Mouse (Mus musculus): Measurements from ENCODE around the gene Lrfn2. TPM values are rescaled to one million over a fixed set of nuclear protein-coding genes. Genes with fewer than 3 reads are reported as not detected.

Gene Lrfn2
- total and polyA plus RNA-seq, 3 experiments: not detected

- no peak overlapping the region for H3K9ac ChIP-seq (ENCODE audit: control insufficient read depth, low read depth, low read length, poor library complexity, severe bottlenecking)
- H3K79me2 ChIP-seq (ENCODE audit: control insufficient read depth, insufficient read depth, low read length, poor library complexity): no peaks in the 10 kb centered on the region
- TF ChIP-seq GATA1 (IDR thresholded peaks at IDR 0.05; ENCODE audit: low read depth, low read length) (no peak), MAX (IDR thresholded peaks at IDR 0.05; ENCODE audit: low read length) (no peak), CHD1 (IDR thresholded peaks at IDR 0.05; ENCODE audit: low read depth, low read length) (no peak), MYB (IDR thresholded peaks at IDR 0.05; ENCODE audit: low read depth, low read length) (no peak), CTCF (IDR thresholded peaks at IDR 0.05 in 2 of 3, conservative IDR thresholded peaks at IDR 0.05 in 1 of 3; ENCODE audit: control insufficient read depth in 1 of 3, insufficient read depth in 1 of 3, low read depth in 2 of 3, low read length in 3 of 3, poor library complexity in 1 of 3, severe bottlenecking in 1 of 3) (no peak), ZKSCAN1 (IDR thresholded peaks at IDR 0.05; ENCODE audit: low read depth, low read length) (no peak), POLR2A (IDR thresholded peaks at IDR 0.05; ENCODE audit: control insufficient read depth in 1 of 2, insufficient read depth in 1 of 2, low read depth in 1 of 2, low read length in 2 of 2, poor library complexity in 1 of 2) (no peak), ETS1 (IDR thresholded peaks at IDR 0.05; ENCODE audit: low read depth, low read length) (no peak), MAFK (IDR thresholded peaks at IDR 0.05; ENCODE audit: borderline replicate concordance, low read depth, low read length) (no peak), SIN3A (IDR thresholded peaks at IDR 0.05; ENCODE audit: low read length) (no peak)
- no peak for DNase-seq (ENCODE audit: low read depth, low spot score)
- no peaks in the 10 kb centered on the region for H3K9me3 ChIP-seq (replicated peaks; ENCODE audit: insufficient read depth, low read length)
- no peak overlapping the region for H3K4me3 ChIP-seq (ENCODE audit: control insufficient read depth in 1 of 2, insufficient read depth in 1 of 2, low read depth in 2 of 2, low read length in 2 of 2)
- no peaks in the 10 kb centered on the region for H3K27me3 ChIP-seq (ENCODE audit: control insufficient read depth in 1 of 2, insufficient read depth in 2 of 2, low read length in 2 of 2)
- no peaks in the 10 kb centered on the region for H3K4me1 ChIP-seq (ENCODE audit: control insufficient read depth in 1 of 2, insufficient read depth in 2 of 2, low read length in 2 of 2)
- no peaks in the 10 kb centered on the region for H3K36me3 ChIP-seq (ENCODE audit: control insufficient read depth in 1 of 2, insufficient read depth in 2 of 2, low read length in 2 of 2)
- H3K27ac ChIP-seq (ENCODE audit: control insufficient read depth, low read depth, low read length): no peak overlapping the region
Measured at GRCm38 (mm10) chr17:49078168-49078567, 146.0 kb downstream of the Lrfn2 start.

DNA sequence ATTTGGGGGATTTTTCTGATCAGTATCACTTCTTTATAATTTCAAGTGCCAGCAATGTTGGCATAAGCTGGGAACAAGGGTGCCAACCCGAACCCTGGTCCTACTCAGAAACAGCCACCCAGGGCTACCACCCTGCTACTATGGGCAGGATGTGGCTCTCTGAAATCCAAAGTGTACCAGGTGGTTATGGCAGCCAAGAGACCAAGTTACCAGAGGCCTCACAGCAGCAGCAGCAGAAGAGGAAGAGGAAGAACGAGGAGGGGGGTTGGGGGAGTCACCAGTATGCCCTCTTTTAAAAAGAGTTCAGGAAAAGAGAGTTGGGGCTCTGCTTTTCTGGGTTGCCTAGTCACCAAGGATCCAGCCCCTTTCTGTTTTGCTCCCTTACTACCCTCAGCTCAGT lies 147.5 kb downstream of the Lrfn2 start:
- no peaks in the 10 kb centered on the region for H3K79me2 ChIP-seq (ENCODE audit: control insufficient read depth, insufficient read depth, low read length, poor library complexity)
- H3K9ac ChIP-seq (ENCODE audit: control insufficient read depth, low read depth, low read length, poor library complexity, severe bottlenecking): no peak overlapping the region
- H3K36me3 ChIP-seq (ENCODE audit: control insufficient read depth in 1 of 2, insufficient read depth in 2 of 2, low read length in 2 of 2): no peaks in the 10 kb centered on the region
- no peak overlapping the region for H3K4me3 ChIP-seq (ENCODE audit: control insufficient read depth in 1 of 2, insufficient read depth in 1 of 2, low read depth in 2 of 2, low read length in 2 of 2)
- no peaks in the 10 kb centered on the region for H3K27me3 ChIP-seq (ENCODE audit: control insufficient read depth in 1 of 2, insufficient read depth in 2 of 2, low read length in 2 of 2)
- no peaks in the 10 kb centered on the region for H3K9me3 ChIP-seq (replicated peaks; ENCODE audit: insufficient read depth, low read length)
- H3K4me1 ChIP-seq (ENCODE audit: control insufficient read depth in 1 of 2, insufficient read depth in 2 of 2, low read length in 2 of 2): no peaks in the 10 kb centered on the region
- DNase-seq (ENCODE audit: low read depth, low spot score): no peak
- no peak overlapping the region for H3K27ac ChIP-seq (ENCODE audit: control insufficient read depth, low read depth, low read length)
- TF ChIP-seq NRF1 (IDR thresholded peaks at IDR 0.05; ENCODE audit: insufficient read depth, low read depth, low read length, poor library complexity, severe bottlenecking) (no peak), RAD21 (IDR thresholded peaks at IDR 0.05; ENCODE audit: low read depth, low read length) (no peak), MEF2A (IDR thresholded peaks at IDR 0.05; ENCODE audit: extremely low read depth, insufficient replicate concordance, low read depth, low read length, poor library complexity, severe bottlenecking) (no peak), MAFK (IDR thresholded peaks at IDR 0.05; ENCODE audit: borderline replicate concordance, low read depth, low read length) (no peak), UBTF (IDR thresholded peaks at IDR 0.05; ENCODE audit: borderline replicate concordance, insufficient read depth, low read depth, low read length) (no peak), RCOR1 (IDR thresholded peaks at IDR 0.05; ENCODE audit: low read depth, low read length) (no peak), E2F4 (IDR thresholded peaks at IDR 0.05; ENCODE audit: borderline replicate concordance, low read depth, low read length) (no peak), MAZ (IDR thresholded peaks at IDR 0.05; ENCODE audit: low read depth, low read length) (no peak), ELF1 (IDR thresholded peaks at IDR 0.05; ENCODE audit: low read depth, low read length) (no peak), ZC3H11A (IDR thresholded peaks at IDR 0.05; ENCODE audit: low read depth, low read length) (no peak)
